Mouse (Mus musculus) layer of hippocampus, adult 8-10 months (tissue): ENCODE data around the gene Kif1bp. TPM values are rescaled to one million over a fixed set of nuclear protein-coding genes. Genes with fewer than 3 reads are reported as not detected.
A peak's percentile ranks its signal among the peaks of the same experiment; 100 is the strongest.

Source experiments
- DNase-seq, 2 experiments: peaks; one replicate each; pipeline ENCODE4 v3.0.0; 2022; ENCODE audit warnings: low spot score in 2 of 2
- total RNA-seq, 4 experiments: library from RNA; stranded (reverse); gene quantifications; 2 replicates each; pipeline ENCODE4 v1.2.4; 2022

Gene Kif1bp
- total RNA-seq, 4 experiments from 2014 or later, result 187 to 202 (median 195) TPM

DNA sequence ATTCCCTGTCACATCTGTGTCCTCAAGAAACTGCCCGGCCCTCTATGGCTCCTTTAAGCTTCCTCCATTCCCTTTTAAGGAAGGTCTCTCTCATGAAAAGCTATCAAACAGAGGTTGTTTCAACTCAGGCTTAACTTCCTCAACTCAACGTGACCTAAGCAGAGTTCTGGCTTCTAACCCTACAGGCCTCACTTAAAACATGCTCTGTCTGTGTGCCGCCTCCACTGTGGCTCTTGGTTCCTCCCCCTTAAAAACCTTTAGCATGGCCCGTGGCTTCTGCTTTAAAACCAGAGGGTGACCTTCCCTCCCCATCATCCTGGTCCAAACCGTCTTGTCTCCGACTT lies 21.7 kb downstream of the Kif1bp start:
- no peak for DNase-seq

DNA sequence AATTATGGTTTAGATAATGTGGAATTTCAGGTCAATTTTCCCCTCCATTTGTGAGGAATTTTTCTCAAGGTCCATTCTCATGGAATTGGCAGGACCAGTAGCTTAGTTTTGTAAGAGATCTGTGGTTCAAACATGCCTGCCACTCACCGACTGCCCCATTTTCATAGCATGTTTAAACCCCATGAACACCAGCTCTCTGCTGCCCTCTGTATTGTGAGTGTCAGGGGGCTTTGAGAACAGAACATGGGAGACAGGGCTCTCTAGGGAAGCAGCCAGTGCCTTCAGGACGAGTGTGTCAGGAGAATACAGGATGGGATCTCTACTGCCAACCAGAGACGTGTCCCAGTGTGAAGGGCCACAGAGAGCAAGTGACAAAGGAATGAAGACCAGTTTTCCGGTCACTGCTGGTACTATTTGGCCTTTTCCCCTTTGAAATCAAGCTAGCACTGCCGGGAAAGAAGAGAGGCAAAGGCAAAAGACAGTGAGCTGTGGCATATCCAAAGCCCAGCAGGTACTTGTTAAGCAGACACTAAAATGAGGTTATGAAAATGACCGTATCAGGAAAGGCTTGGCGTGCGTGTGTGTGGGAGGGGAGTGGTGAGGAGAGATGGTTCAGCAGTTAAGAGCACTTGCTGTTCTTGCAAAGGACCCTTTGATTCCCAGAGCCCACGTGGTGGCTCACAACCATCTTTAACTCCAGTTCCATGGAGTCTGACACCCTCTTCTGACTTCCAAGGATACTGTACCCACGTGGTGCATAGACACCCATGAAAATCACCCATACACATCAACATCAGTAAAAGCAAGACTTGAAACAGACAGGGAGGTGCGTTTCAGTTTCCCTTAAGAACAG lies 22.3 kb downstream of the Kif1bp start:
- DNase-seq, result no peak

DNA sequence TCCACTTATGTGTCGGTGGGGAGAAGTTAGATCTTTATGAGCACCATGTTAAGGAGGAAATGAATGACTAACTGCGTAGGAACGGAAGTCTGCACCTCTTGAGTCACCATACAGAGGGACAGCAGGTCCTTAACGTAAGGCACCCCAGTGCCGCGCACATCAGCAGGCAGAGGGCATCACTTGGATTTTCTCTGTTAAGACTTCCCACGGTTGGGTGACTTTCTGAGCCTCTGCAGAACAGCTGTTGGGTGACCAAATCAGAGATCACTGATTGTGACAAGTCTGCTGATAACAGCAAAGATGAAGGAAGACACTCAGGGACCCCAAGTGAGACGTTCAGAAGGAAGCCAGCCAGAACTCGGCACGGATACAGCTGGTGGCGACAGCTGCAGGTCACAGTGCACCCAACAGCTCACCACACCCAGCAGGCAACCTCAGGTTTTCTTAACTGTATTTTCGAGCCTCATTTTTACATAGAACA lies 24.6 kb downstream of the Kif1bp start:
- DNase-seq, result no peak

DNA sequence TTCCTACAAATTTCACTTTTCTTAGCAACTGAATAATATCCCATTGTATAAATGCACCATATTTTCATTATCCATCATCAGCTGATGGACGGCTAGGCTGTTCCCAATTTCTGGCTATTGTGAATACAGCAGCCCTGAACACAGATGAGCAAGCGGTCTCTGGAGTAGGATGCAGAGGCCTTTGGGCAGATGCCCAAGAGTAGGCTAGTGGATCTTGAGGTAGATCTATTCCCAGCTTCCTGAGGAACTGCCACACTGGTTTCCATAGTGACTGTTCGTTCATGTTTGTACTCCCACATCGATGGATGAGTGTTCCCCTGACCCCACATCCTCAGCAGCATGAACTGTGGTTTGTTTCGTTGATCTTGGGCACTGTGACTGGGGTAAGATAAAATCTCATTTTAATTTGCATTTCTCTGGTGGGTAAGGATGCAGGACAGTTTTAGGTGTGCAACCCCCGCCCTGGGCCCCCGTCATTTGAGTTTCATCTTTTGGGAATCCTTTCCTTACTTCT lies 27.4 kb downstream of the Kif1bp start:
- DNase-seq, result no peak

DNA sequence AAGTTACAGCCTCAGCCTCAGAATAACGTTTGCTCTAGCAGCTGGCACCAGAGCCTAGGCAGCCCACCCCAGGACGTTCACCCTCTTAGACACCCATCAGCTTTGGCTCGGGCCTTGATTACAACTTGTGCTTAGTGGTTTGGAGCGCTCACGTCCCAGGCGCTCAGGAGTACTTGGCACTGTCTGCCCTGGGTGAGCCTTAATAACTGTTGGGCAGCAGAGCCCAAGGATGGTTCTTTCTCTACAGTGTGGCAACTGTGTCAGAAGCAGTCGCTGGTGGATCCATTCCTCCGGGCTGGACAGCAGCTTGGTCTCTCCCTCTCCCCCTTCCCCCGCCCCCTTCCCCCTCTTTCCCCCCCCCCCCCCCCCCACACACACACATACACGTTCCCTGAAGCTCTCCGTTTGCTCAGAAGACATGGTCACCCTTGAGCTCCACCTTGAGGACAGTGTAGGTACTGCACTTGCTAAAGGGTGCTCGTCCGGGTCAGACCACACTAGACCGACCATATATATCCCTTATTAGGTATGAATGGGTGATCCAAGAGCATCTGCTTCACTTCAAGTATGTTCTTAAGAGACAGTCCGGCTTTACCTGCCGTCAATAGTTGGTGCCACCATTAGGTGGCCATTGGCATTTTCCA lies 28.6 kb downstream of the Kif1bp start:
- DNase-seq, result peak; percentile 29 to 69

DNA sequence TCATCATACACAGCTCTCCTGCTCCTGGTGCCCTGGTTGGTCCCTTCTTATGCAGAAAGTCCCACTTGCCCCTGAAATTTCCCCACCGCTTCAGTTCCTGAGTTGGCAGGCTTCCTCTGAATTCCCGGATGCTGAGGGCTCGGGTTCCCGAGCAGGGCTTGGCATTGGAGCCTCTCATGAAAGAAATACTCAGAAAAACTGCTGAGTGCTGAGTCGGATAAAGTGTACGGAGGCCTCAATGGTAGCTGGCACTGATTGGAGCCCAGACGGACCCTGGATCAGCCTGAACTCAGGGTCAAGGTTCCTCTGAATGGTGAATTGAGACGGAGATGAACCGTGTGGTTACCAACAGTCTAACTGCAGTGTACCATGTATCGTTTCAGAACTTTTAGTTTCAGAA lies 31.8 kb downstream of the Kif1bp start:
- DNase-seq, result no peak

DNA sequence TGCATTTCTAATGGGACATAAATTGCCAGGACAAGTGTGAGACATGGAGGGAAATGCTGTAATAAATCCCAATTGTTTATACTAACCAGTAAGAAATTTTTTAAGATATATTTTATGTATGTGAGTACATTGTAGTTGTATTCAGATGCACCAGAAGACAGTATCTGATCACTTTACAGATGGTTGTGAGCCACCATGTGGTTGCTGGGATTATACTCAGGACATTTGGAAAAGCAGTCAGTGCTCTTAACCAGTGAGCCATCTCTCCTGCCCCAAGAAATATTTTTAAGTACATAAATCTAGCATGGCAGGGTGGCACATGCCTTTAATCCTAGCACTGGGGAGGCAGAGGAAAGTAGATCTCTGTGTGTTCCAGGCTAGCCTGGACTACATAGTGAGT lies 32.5 kb downstream of the Kif1bp start:
- DNase-seq, result no peak

DNA sequence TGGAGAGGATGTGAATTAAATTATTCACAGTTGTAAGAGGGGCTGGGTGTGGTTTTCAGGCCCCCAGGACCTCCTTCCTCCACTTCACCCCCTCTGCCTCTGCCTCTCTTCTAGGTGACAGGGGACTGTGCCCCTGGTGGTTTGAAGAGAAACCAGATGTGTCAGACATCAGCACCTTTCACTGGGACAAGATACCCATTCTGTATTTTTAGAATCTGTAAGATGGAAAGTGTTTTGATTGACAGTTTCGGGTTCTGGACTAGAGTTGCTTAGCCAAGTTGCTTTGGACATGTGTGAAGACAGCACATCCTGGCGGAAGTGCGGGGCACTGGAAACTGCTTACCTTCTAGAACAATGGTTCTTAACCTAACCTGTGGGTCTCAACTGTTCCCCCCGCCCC lies 33.9 kb downstream of the Kif1bp start:
- no peak for DNase-seq

DNA sequence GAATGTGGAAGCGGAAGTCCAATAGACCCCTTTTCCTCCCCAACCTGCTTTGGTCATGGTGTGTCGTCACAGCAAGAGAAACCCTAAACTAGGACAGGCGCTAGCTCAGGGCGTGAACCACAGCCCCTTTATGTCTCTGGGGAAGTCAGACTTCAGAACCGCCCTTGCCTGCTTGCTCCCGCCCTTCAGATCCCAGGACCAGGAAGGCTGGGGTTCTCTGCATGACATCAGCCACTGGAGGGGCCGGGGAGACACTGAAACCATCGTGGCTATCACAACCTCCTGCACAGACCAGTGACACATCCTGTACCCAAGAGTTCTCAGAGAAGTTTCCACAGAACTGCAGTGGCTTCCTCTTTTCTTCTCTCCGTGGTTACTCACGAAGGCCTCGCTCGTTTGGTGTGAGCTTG lies 34.9 kb downstream of the Kif1bp start:
- no peak for DNase-seq

DNA sequence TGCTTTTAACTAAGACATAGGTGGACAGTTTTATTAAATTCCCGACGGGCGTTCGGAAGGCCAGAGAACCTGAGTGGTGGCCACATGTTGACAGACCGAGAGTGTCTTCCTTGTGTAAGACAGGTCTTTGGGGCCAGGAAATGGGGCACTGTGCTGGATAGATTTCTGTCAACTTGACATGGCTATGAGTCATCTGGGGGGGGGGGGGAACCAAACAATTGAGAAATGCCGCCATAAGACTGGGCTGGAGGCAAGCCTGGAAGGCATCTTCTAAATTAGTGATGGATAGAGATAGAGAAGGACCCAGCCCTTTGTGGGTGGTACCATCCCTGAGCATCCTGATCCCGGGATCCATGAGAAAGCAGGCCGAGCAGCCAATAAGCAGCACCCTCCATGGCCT lies 35.3 kb downstream of the Kif1bp start:
- no peak for DNase-seq

DNA sequence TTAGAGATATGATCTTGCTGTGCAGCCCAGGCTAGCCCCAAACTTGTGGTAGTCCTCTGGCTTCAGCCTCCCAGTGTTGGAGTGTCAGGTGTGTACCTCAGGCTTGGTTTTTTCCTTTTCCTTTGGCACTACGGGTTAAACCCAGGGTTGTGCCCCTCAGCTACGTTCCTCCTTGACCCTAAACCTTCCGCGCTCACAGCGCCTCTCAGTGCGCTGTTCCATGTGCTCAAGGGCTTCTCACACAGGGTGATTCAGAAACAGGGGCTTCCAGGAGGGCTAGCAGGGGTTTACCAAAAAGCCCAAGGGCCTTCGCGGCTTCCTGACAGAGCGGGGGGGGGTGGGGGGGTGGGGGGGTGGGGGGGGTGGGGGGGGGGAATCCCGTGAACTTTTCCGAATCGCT lies 35.8 kb downstream of the Kif1bp start:
- no peak for DNase-seq

DNA sequence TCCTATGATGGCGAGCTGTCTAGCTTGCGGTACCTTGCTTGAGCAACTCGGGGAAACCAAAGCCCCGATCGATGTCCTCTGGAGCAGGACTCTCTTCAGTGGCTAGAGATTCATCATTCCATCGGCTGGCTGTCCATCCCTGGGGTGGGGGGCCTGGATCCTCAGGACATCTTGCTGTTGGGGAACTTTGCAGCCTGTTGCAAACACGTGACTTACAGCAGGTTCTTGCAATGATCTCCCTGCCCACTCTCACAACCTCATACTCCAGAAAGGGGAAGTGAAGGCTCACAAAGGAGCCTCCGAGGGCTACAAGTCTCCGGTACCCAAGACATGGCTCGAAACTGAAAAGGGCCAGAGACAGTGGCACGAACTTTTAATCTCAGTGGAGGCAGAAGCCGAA lies 36.8 kb downstream of the Kif1bp start:
- DNase-seq, result no peak

DNA sequence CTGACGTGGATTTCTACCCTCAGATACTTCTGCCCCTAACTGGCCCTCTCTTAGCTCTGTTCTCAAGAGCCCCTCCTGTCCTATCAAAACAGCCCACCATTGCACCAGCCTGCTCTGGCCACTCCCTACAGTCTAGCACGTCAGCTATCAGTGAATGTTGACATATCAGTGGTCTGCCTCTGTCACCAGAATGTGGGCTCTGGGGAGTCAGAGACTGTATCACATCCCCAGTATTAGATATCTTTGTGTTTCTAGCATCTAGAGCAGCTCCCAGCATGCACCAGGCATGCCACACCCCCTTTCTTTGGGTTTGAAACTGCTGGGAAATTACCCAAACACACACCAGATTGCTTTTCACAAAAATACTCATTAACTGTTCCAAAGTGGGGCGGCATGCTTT lies 37.5 kb downstream of the Kif1bp start:
- DNase-seq, result no peak

DNA sequence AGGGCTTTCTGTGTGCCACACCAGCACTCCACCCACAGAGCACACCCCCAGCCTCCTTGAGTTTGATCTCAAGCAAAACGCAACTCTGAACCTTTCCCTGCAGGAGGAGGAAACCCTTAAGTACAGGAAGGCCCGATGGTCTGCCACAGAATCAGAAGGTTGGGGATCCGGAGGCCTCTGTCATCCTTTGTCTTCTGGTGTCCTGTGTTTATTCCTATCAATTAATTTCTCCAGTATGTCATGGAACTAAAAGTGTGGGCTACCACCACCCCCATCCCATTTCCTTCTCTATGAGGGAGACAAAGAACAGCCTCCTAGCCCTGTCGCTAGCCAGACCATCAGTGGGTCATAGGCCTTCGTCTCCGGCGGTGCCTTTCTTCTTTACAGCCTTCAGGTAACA lies 43.7 kb downstream of the Kif1bp start:
- no peak for DNase-seq

DNA sequence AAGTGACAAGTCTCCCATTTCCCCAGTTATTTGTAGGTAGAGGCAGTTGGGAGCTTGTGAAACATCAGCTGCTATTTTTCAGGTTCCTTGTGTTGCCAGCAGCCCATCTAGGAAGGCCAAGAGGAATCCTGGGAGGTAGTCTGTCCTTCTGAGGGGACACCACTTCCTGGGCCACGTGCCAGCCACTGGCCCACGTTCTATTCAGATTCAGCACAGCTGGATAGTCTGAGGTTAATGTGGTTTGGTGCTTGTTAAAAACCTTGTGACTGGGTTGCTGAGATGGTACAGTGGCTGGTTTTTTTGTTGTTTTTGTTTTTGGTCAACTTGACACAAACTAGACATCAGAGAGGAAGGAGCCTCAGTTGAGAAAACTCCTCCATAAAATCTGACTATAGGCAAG lies 45.4 kb downstream of the Kif1bp start:
- DNase-seq, result no peak

DNA sequence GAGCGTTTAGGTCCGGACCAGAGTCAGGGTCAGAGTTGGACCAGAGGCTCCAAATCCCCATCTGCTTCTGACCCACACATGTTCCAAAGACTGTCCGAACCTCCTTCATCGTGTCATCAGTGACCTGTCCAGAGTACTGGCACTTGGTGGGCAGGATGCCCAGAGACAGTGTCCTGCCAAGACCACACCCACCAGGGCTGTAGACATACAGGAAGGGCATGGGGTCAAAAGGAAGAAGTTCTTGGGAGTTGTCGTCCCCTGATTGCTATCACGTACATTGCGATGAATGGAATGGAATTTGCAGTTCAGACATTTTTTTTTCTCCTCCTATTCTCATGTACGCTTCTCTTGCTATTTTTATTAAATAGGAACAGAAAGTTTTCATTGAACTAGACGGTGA lies 48.1 kb downstream of the Kif1bp start:
- no peak for DNase-seq

DNA sequence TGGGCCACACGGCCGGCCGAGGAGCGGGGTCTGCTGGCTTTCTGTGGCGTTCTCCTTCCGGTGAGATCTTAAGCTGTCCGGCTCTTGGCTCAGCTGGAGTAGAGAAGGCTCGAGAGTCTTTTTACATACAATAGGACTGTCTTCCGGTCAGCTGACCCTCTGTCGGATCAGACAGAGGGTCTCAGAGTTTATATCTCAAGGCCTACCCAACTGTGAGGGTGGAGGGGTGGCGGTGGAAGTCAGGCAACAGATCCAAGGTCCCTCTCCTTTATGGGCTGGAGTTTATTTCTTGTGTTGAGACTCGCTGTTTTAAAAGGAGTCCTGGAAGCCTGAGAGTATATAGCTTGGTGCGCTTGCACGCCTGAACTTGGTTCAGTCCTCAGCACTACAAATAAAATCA lies 50.9 kb downstream of the Kif1bp start, which contains the start of gene Srgn:
Srgn (minus strand) TSS at position 101 of the 400 bp plus-strand sequence.
- DNase-seq, result no peak

DNA sequence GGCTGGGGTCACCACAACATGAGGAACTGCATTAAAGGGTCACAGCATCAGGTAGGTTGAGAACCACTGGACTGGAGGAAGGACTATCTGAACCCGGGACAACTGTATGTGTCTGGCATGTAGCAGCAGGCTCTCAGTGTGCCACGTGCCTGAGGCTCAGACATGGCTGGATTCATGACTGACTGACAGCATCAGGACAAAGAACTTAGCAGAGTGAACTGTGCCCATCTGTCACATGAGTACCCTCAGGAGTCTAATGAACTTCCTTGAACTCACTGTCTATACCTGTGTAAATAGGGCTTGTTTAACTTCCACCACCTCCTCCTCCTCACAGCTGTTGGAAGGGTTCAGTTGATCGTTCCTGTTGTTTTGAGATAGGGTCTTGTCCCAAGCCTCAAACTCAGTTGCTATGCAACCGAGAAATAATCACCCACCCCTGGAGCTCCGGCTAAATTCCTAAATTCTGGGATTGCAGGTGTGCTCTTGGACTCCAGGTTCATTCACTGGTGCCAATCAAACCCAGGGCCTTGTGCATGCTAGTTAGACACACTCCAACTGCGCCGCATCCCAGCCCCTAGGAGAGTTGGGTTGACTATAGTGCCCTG lies 55.8 kb downstream of the Kif1bp start:
- DNase-seq, result no peak

DNA sequence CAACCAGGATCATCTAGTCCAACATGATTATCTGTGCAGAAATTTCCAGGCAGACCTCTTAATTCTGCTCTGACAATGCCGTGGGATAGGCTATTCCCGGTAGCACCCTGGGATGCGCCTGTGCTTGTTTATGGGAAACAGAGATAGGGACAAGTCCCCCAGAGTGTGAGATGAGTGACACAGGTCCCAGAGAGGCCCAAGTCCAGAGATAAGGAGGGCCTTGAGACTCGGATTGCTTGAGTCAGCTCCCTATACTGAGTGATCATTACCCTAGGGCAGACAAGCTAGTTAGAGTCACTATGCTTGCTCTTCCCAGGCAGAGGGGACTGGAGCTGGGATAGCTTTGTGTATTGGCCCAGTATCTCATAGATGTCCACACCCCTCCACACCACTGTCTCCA lies 56.5 kb downstream of the Kif1bp start:
- DNase-seq, result no peak

DNA sequence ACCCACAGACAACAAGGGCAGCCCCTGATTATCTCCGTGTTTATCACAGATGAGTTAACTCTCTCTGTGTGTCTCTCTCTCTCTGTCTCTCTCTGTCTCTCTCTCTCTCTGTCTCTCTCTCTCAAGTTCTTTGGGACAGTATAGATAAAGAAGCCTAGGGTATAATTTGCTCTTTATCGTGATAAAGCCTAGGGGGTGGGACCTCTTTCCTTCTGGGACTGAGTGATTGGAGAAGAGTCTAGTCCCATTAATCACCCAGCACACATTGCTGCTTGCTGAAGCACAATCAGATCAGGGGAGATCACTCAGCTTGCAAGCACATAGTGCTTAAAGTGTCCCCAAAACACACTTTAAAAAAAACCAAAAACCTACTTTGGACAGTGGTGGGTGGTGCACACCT lies 57.3 kb downstream of the Kif1bp start:
- no peak for DNase-seq

DNA sequence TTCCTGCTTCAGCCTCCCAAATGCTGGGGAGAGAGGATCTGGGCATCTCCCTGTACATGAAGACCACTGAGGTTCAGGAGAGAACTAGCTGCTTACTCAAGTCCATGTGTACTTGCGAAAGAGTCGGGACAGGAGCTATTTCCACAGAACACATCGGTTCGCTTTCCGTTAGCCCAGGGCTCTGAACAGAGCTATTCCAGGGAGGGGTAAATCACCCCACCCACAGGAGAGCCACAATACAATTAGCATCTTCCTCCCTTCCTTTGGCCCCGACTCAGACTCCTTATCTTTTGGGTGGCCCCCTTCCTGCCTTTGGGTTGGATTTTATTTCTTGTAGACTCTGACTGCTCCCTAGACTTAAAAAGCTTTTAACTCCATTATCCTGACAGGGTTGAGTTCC lies 60.7 kb downstream of the Kif1bp start:
- no peak for DNase-seq

DNA sequence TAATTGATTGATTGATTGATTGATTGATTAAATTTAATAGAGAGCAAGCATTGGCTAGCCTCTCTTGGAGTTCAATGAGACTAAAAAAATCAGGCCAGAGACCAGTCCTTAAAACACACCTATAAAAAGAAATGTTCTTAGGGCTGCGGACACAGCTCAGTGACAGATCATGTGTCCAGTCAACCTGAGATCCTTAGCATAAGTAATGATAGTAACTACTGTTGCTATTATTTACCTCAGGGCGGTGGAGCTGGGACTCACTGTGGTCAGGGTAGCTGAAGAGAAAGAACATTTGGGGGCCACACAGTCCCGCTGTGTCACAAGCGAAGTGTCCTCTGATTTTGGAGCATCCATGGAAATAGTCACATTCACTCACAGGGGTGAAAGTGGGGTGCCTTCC lies 65.4 kb downstream of the Kif1bp start:
- no peak for DNase-seq
